Mouse (Mus musculus) frontal cortex, postnatal 14 days (tissue): ENCODE data around the gene Rbm33.

Experiments used
- DNase-seq, 2 experiments: peaks; one replicate each; pipeline ENCODE4 v3.0.0; 2022; ENCODE audit warnings: low spot score in 2 of 2

Rbm33 gene

DNA sequence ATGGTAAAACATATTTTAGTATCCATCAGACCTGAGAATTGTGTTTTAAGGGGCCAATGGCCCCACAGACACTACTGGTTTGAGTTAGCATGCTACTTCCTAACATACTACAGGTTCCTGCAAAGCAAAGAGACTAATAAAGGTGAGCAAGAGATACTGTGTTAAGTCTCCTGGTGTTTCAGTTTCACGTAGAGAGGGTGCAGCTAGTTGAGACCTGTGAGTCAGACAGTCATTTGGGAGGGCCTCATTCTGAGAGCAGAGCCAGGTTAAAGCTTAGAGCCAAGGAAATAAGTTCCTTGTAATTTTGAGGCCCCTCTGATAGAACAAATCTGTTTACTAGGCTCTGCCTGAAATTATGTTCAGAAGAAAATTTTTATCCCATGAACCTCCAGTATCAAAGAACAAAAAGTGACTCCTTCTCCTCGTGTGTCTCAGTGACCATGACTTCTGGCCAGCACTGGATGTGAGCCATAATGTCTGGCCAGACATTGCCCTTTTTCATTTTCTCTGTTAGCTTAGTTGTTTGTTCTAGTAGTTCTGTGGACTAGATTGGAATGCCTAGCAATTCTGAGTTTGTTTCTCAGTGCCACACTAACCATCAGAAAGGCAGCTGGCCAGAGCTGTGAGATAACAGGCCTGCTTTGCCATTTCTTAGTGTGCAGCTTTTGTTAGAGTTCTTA is 95.2 kb downstream of the Rbm33 start:
- no peak for DNase-seq

DNA sequence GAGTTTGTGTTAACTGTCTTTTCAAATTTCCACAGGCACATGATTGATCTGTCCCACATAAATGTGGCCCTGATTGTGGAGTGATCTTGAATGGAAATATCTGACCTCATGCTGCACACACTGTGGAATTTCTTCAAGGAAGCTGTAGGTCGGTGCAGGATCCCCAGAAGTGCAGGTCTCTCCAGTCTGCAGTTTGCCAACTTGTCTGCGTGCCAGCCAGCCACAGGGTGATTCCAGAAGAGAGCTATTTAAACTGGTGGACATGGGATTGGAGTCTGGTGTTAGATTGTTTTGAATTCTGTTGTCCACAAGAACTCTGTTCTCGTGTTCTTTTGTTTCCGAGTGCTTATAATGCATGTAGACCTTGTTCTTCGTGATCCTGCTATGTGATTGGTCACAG is 96.6 kb downstream of the Rbm33 start:
- no peak for DNase-seq

DNA sequence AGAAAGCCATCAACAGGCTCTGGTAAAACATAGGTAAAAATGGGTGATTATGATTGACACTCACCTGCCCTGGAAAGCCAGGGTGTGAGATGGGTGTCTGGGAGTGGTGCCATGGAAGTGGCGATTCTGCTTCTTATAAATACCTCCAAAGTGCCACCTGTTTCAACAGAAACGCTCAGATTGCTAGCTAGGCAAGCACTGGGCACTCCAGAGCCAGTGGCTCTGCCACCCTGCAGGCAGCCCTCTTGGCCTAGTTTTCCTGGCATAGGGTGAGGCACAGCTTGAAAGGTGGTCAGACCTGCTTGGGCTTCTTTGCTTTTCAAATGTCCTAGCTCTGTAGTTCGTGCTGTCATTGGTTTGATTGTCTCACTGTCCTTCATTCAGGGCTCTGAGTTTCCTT is 97.2 kb downstream of the Rbm33 start:
- DNase-seq = no peak

DNA sequence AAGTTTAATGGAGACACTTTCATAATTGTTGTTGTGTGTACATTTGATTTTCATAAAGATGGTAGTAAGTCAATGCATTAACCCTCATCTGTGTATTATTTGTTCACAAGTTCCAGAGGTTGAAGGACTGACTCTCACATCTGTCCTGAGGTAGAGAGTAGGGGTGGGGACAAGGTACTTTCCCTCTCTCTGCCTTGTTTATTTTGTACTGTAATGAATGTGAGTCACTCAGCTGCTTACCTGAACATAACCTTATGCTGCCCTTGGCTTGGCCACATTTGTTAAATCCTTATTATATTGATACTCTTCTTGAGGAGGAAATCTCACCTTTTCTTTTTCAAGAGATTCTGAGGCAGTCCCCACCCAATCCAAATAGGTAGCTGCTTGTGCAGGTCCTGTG is 99.1 kb downstream of the Rbm33 start:
- DNase-seq = no peak

DNA sequence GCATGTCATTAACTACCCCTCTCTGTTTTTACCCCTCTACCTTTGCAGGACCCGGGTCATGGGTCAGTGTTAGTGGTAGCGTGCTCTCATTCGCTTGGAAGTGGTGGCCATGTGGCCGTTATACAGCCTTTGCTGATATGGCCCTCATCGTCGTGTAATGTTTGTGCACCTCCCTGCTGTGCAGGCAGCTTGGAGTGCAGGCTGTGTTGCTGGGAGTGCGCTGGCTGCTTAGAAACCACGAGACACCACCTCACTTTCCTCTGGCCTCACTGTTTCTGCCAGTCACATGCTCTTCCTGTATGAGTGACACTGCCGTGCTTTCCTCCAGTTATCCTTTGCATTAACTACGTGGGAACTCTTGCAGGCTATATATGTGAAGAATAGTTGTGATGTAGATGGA is 101.8 kb downstream of the Rbm33 start:
- DNase-seq = no peak

DNA sequence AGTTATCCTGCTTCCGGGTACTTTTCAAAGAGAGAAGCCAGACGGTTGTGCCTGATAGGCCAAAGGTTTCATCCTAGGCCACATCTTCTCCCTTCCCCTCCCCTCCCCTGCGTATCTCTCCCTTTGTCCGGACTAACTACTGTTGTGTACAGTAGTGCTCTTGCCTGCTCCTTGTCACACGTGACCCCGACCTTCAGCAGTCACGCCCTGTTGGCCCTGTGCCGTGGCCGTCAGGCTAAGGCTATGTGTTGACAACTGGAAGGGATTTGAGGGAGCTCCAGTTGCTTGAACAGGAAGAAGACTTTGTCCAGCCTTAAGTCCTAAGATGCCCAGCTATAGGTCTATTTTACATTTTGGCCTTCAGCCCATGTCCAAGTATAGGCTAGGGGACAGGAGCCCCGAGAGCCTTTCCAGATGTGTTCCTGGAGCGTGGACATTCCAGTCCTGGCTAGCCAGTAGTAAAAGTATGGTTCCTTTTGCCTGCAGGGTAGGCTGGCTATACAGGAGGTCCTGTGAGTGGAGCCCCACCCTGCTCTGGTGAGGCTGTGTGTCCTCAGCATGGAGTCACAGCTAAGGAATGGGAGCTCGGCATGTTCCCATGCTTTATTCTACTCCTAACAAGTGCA is 102.8 kb downstream of the Rbm33 start:
- no peak for DNase-seq

DNA sequence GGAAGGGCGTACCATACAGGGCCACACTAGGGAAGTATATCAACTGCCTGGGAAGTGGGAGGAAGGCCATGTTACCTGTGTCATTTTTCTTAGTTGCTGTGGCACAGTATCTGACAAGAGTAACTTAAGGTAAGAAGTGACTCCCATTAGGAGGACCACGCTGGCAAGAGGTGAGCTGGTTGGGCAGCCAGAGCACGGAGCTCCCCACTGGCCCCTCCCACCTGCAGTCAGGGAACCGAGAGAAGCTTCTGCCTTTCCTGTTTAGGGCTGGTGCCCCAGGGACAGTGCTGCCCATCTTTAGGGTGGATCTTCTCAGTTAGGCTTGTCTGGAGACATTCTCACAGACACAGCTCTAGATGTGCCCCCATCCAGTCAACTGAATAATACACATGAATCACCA is 106.9 kb downstream of the Rbm33 start:
- DNase-seq = no peak

DNA sequence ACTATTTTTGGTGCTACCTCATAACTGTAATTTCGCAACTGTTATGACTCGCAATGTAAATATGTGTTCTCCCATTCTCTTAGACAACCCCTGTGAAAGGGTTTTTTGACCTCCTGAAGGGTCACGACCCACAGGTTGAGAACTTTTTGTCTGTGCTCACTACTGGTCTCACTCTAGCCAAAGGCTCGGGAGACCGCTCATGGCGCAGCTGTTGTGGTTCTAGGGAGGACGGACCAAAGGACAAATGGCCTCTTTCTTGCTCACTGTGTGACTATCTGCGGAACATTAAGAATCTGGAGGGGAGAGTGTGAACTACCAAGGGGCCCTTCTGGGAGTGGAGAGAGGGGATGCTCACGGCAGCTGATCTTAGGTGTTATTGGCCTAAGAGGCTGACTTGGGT is 109.0 kb downstream of the Rbm33 start:
- no peak for DNase-seq

DNA sequence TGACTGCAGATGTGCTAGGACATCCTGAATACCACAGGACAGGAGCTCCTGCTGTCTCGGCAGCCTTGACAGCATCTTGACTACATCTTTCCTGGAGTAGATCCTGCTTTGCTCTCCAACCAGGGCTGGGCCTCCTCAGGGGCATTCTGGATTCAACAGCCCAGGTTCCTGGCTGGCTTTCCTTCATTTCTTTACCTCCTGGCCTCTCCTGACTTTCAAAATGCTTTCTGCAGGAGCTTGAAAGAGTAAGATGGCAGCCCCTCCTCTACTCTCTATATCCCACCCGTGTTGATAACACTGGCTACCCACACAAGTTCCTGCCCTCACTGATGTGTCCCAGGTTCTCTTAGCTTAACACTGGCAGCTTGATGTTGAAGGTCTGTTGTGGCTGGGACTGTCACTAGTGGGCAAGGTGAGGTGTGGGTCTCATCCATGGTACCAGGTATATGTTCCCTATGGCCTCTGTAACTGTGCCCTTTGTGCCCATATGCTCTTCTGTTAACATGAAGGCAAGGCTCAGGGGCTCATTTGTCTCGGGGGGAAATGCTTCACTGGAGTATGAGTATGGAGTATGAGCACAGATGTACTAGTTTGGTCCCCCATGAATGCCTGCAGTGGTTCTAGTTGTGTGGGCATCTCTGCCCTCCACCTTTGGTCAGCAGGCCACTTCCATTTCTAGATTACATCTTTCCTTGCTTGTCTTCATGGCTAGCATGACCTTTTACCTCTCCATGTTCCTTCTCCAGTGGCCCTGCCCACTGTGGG is 133.4 kb downstream of the Rbm33 start:
- DNase-seq = no peak

DNA sequence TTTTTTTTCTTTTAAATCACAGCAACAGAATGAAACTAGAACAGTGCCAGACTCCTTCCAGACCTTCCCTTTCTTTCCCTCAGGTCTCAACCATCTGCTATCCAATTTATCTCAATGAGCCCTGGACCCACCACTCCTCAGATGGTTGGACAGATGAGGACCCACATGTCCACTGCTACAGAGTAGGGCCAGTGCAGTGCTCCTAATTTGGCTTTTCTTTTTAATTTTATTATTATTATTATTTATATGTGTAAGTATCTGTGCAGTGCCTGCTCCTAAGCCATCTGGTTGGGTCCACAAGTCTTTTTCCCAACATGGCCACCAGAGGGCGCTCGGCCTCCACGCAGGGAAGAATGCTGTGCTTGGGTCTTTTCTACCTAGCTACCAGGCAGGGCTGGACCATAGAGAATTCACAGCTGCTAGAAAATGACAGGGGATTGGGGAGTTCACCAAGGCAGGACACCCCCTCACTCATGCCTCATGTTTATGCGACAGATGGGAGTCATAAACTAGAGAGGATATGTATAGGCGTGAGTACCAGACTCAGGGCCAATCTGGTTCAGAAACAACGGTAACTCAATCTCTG is 134.2 kb downstream of the Rbm33 start:
- peak; percentile 69 to 90 for DNase-seq

DNA sequence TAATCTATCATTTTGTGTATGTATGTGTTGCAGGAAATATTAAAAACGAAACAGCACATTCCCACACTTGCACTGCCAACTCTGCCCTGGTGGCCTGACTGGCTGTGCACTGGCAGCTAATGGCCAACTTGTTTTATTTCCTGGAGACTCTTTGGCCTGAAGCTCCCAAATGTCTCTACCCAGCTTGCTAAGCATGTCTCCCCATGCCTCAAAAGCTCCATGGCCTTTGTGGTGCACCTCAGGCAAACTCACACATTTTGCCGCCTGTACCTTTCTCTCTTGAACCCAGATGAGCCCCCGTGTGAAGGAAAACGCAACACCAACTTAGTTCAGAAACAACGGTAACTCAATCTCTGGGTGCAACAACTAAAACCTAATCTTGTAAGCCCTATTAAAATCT is 136.2 kb downstream of the Rbm33 start:
- peak in 1 of 2 experiments; percentile 2 for DNase-seq

DNA sequence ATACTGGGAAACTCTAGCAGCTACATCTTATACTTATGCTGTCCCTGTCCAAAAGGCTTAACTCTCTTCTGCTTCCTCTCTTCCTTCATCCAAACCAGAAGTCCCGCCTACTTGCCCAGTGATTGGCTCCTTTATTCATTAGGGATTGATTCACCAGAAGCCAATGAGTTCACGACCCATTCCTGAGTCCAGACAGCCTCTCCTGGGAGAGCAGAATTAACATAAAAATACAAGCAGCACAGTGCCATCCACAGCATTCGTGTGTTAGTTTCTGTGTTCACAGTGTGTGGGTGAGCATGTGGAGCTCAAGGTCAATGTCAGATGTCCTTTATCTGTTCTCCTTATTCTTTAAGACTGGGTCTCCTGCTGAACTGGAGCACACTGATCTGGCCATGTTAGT is 136.6 kb downstream of the Rbm33 start:
- DNase-seq = no peak

DNA sequence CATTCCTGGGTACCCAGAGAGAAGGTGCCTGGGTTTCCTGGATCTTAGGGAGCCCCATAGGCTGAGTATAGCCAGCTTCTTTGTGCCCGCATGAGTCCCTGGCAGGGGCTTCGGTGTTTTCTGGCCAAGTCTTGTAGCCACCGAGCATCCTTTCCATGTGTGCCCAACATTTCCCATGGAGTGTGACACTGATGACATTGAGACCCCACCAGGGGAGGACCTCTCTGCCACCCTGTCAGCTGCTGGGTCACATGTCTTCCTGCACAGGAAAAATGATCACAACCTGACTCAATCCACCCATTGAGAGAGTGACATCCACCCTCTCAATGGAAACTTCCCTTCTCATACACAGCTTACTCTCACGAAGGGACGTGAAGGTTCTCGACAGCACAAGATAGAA is 137.6 kb downstream of the Rbm33 start:
- DNase-seq = peak in 1 of 2 experiments; percentile 2

DNA sequence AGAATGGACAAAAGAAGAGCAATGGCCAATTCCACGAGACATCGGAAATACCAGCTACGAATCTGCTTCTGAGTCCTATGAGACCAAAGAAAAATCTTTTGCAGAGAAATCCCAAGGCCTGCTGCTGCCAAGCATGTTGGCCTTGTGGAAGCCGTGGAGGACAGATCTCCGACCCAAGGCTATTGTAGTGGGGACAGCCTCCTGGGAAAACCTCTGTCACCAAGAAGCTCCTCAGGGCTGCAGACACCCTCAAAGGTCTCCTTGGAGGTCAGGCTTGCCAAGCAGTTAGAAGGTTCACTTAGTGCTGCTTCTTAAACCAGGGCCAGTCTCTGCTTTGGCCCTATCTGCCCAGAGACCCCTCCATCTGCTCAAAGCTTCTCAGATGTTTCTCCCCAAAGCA is 138.8 kb downstream of the Rbm33 start:
- DNase-seq = peak in 1 of 2 experiments; percentile 1

DNA sequence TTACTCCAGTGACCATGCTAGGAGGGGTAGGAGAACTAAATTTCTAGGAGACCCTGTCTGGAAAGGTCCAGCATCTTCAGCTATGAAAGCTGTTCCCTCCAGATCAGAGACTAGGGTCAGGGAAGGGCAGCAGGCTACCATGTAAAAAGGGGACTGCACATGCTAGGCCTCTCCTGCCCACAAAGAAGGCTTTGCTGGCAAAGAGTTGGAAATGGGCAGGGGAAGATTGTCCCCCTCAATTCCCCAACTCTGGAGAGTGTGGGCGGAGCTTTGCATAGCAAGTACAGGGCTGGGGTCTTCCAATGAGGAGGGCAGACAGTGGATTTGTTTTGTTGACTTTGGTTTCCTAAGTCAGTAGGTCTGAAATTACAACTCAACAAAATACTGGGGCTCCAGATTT is 139.4 kb downstream of the Rbm33 start:
- DNase-seq = peak in 1 of 2 experiments; percentile 1

DNA sequence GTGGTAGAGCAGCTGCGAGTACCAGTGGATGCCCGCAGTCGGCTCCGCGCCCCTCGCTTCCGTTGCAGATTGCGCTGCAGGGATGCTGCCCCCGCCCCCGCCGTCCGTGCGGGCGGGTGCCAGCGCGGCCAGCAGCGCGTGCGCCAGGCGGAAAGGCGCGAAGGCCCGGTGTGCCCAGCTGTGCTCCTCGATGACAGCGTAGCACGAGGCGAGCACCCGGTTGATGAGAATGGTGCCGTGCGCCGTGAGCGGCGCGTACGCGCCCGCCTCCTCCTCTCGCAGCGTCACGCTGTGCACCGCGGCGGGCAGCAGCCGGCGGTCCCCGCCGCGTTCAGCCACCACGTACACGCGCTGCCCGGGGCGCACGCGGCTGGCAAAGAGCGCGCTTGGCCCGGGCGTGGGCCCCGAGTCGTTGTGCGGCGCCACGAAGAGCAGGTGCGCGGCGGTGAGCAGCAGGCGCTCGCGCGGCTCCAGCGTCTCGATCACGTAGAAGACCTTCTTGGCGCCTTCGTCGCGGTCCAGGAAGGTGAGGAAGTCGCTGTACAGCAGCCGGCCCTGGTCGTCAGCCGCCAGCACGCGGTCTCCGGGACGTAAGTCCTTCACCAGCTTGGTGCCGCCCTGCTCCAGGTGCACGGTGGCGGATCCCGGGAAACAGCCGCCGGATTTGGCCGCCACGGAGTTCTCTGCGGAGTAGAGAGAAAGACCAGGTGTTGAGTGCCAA is 141.2 kb downstream of the Rbm33 start:
- peak in 1 of 2 experiments; percentile 11 for DNase-seq

DNA sequence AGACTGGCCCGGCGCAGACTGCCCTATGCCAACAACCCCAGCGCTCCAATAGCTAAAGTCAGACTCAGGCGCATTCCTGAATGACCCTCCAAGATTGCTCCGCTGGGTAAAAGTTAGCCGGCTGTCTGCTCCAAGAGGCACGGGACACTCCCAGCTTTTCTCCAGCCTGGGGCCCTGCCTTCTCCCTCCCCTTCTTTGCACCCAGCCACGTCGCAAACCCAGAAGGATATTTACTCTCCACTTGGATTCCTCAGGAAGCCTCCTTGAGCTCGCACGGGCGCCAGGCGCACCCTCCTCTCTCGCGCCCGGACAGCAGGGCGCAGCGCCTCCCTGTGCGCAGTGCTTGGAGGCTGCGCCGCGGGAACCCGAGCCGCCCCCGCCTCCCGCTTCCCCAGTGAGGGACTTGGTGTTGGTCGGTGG is 141.9 kb downstream of the Rbm33 start:
- no peak for DNase-seq

DNA sequence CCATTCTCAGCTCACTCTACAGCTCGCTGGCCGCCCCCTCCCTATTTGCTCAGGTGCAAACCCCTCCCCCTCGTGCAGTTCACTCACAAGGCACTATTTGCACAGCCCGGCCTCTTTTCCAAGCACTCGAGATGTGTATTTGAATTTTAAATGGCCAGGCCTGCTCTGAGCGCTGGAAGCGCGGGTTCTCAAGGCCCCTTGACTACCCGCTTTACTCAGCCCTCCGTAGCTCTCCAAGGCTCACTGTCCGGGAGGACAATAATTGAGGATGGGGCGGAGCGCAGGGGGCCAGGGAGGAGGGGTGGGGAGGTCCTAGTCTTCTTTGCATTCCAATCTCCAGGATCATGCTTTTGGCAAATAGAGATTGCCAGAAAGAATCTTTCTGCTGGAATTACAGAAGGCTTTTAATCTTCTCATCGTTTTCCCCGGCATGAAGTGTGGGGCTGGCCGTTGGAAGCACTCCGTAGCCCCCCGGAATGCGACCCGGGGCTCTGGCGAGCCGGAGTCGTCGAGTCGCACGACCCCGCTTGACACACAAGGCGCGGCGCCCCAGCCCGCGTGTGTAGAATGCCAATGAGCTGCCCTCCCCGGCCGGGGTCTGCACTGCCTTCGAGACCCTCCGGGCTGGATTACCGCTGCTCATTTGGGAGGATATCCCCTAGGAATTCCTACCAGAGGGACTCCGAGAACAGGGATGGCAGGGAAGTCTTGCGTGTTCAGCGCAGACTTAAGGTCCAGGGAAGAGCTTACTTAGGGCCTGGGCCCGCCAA is 142.7 kb downstream of the Rbm33 start:
- no peak for DNase-seq

DNA sequence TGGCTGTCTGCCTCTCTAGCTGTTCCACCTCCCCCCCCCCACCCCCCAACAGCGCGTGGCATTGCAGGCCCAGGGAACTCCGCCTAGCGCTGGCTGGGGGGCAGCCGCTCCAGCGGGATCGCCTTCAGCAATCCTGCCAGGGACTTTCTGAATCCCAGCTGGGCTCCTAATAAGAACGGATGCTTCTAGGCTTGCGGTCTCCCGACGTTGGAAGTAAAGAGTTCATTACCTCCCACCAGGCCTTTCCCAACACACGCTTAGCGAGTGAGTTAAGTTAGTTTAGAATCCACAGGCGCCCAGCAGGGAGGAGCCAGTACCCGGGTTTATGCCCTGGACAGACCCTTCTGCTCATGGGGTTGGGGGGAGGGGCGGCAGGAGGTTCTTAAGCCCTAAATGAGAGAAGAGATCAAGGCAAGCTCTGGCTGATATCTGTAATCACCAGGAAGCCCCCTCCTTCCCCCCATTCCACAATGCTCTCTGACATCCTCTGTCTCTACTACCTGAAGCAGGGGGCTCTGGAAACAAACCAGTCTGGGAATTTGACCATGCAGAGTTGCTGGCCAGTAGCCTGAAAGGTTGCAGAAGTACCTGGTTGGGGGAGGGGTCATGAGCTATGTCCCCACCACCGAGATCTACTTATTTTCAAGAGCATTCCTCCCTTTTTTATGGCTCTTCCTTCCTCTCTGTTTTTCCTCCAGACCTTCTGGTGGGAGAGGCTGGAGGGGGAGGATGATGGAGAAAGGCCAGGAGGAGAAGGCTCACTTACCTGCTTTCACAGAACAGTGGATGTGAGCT is 143.8 kb downstream of the Rbm33 start:
- DNase-seq = no peak

DNA sequence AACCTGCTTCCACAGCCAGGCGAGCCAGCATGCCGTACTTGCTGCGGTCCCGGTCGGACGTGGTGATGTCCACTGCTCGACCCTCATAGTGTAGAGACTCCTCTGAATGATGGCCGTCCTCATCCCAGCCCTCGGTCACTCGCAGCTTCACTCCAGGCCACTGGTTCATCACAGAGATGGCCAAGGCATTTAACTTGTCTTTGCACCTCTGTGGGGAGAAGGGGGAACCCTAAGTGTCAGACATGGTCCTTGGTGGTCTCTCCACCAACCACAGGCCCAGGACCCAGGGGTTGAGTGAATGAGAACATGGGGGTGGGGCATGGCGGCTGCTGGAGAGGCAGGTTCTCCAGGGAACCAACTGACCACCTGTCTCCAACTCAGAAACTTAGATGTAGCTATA is 144.5 kb downstream of the Rbm33 start:
- no peak for DNase-seq
